Mouse (Mus musculus): ENCODE results near the gene Duxf3.
"Not testable (repeated sequence)": the region's sequence is repeated elsewhere in the genome, so short reads cannot be mapped to it uniquely, and the experiment has no call there.

Gene Duxf3

GRCm38 (mm10) chr10:58232641-58232969 is at the start of gene Duxf3:
Gene Duxf3 (minus strand): TSS chr10:58232675.
- not testable (repeated sequence) for DNase-seq (ENCODE audit: low spot score)

GRCm38 (mm10) chr10:58282238-58282637 is 49.8 kb upstream of the Duxf3 start:
- no peak for DNase-seq (ENCODE audit: low spot score)

- no peak for DNase-seq (ENCODE audit: low spot score)
Observed at GRCm38 (mm10) chr10:58258466-58258865, 26.0 kb upstream of the Duxf3 start.

GRCm38 (mm10) chr10:58255954-58256353 is 23.5 kb upstream of the Duxf3 start:
- no peak for DNase-seq (ENCODE audit: low spot score)

DNA sequence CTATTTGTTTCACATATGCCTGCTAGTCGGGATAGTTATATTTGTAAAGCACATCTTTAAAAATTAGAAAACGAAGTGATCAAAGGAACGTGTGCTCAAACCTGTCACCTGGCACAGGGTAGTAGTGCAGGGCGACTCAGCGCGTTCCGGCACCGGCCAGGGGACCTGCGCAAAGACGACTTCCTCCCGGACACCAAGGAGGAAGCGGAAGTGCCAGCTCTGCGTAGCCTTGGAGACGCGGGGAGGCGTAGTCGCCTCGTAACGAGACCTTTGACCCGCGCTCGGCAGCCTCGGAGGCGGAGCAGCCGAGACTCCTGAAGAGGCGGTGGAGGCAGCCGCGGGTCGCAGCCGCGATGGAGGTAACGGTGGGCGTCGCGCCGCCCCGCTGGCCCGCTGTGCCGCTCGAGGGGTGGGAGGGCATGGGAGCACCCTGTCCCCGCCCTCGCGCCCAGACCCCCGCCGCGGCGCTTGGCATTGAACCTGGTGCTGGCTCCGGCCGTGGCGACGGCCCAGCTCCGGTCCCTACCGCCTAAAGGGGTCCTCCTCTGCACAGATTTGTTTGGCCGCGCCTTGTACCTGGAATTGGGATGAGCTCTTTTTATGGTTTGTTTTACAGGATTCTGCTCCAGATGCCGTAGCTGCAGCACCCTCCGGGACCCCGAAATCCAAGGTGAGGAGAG is 22.9 kb upstream of the Duxf3 start, which contains the start of gene Gcc2:
Gene Gcc2 (plus strand): TSS at position 285 of the 680 bp plus-strand sequence.
- DNase-seq (ENCODE audit: low spot score) = peak; percentile 90

GRCm38 (mm10) chr10:58254635-58255175 is 22.2 kb upstream of the Duxf3 start:
- no peak for DNase-seq (ENCODE audit: low spot score)

DNA sequence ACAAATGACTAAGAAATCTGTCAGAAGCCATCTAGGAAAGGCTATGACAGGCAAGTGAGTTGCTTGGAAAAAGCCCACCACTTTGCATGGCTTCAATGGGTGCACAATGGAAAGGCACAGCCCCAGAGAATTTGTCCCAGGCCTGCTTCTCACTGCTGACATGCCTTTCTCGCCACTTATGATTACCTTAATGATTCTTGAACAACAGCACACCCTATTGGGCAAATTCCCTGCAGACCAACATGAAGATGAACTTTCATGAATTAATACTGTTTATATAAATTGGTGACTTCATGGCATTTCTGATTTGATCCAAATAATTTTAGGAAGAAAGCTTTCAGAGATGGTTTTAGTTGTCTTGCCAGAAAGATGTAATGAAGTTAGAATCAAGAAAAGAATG is 17.1 kb upstream of the Duxf3 start:
- DNase-seq (ENCODE audit: low spot score) = no peak

DNA sequence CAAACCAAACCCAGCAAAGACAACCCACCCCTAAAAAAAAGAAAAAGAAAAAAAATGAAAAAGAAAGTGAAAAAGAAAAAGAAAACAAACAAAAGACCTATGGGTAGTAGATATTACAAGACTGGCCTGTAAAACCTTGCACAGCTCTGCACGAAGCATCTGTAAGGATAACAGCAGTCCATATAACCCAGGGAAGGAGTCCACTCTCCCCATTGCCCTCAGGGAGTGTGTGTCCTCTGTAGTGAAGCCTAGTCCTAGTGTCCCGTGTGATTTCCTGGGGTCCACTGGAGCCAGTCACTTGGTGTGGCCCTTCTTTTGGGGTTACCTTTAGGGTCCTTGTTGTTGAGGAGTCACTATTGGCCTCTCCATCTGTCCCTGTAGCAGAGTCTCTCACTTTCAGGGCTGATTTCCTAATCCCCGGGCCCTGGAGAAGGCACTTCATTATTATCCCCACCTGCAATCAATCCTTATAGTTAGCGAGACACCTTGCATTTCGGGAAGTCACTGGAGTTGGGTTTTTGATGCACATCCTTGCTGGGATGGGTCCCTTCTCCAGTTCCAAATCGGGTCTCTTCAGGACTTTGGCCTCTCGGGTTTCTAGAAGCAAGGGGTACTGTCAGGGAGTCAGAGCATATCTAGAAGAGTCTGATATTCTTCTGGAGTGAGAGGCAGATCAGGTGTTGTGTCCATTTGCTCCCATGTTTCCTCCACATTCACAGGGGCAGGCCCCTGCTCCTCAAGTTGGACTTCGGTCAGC is 6.7 kb upstream of the Duxf3 start:
- peak; percentile 67 for DNase-seq (ENCODE audit: low spot score)

- DNase-seq (ENCODE audit: low spot score) = no peak
Observed at GRCm38 (mm10) chr10:58236613-58237012, 4.1 kb upstream of the Duxf3 start, which contains the start of gene Gm4981. Gene Gm4981 (minus strand): TSS chr10:58236701.

- DNase-seq (ENCODE audit: low spot score) = not testable (repeated sequence)
Observed at GRCm38 (mm10) chr10:58234985-58235384, 2.5 kb upstream of the Duxf3 start.

DNA sequence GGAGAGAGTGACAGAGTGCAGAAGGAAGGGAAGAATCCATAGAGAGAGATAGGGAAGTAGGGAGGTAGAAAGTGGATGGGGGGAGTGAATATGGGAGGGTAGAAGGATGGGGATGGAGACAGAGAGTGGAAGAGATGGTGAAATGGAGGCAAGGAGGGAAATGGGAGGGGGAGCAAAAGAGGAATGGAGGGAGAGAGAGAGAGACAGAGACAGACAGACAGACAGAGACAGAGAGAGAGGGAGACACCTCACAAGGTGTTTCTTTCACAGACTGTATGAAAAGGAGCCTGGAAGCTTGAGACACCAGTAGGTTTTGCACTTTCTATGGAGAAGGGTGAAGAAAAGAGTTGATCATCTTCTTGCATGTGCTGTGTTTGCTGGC is 1.3 kb upstream of the Duxf3 start:
- DNase-seq (ENCODE audit: low spot score) = not testable (repeated sequence)

GRCm38 (mm10) chr10:58233054-58233739 is 722 bp upstream of the Duxf3 start:
- not testable (repeated sequence) for DNase-seq (ENCODE audit: low spot score)

GRCm38 (mm10) chr10:58231779-58232640 is 465 bp downstream of the Duxf3 start:
- peak; percentile 84 for DNase-seq (ENCODE audit: low spot score)

- DNase-seq (ENCODE audit: low spot score) = peak; percentile 62
Observed at GRCm38 (mm10) chr10:58231088-58231487, 1.4 kb downstream of the Duxf3 start.

DNA sequence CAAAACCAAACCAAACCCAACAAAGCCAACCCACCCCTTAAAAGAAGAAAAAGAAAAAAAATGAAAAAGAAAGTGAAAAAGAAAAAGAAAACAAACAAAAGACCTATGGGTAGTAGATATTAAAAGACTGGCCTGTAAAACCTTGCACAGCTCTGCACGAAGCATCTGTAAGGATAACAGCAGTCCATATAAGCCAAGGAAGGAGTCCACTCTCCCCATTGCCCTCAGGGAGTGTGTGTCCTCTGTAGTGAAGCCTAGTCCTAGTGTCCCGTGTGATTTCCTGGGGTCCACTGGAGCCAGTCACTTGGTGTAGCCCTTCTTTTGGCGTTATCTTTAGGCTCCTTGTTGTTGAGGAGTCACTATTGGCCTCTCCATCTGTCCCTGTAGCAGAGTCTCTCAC is 2.5 kb downstream of the Duxf3 start:
- DNase-seq (ENCODE audit: low spot score) = not testable (repeated sequence)

GRCm38 (mm10) chr10:58227798-58228197 is 4.7 kb downstream of the Duxf3 start:
- peak; percentile 65 for DNase-seq (ENCODE audit: low spot score)

DNA sequence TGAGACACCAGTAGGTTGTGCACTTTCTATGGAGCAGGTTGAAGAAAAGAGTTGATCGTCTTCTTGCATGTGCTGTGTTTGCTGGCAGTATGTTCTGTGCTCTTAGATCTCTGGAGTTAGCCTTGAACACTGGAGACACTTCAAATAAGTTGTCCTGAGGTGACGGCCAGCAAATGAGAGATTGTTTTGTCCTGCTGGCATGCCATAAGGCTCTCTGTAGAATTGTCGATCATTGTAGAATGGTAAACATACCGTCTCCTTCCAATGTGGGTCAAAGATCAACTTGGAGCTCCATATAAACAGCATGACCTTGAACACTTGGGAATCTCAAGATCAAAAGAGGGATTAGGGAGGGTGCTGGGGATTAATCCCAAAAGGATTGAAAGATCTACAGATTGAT is 6.1 kb downstream of the Duxf3 start:
- DNase-seq (ENCODE audit: low spot score) = not testable (repeated sequence)

- DNase-seq (ENCODE audit: low spot score) = peak; percentile 63
Observed at GRCm38 (mm10) chr10:58224827-58225785, 7.4 kb downstream of the Duxf3 start, which contains the start of gene AW822073. Gene AW822073 (minus strand): TSS chr10:58224930.

DNA sequence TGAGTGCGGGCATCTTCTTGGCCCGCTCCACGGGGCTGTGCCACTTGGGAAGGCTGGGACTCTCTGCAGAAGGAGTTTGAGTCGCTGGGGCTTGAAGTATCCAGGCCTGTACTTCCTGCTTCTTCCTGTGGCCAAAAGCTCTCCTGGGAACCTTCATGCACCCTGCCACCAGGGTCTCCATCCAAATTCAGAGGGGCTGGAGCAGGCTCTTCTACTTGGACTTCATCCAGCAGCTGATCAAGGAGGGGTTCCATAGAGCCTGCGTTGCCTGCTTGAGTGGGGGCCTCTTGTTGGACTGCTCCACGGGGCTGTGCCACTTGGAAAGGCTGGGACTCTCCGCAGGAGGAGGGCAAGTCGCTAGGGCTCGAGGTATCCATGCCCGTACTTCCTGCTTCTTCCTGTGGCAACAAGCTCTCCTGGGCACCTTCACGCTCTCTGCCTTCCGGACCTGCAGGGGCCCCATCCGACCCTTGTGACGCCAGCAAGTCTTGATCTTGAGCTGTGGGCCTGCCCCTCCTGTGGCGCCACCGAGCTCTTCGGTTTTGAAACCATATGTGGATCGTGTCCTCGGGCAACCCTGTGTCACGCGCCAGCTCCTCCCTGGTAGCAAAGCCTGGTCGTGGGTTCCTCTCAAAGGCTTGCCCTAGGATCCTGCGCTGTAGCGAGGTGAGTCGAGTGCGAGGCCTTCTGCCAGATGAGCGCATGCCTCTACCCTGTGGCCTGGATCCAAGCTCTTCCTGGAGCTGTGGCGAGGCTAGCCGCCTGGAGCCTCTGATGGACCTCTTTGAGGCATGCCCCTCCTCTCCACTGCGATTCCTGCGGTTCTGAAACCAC is 8.3 kb downstream of the Duxf3 start:
- DNase-seq (ENCODE audit: low spot score) = peak; percentile 75
